Mouse (Mus musculus) A20 (cell line): ENCODE measurements at regions not wholly inside any gene's neighbourhood (a gene's known extent, or its start where the extent isn't known, plus 50 kb on each side); places are given as distances from the start of the nearest gene placed in this dataset.
"Not testable (repeated sequence)": the region's sequence is repeated elsewhere in the genome, so short reads cannot be mapped to it uniquely, and the experiment has no call there.

Experiments
- DNase-seq: peaks from one replicate; pipeline ENCODE4 v3.0.0-alpha.2; 2011; ENCODE audit warnings: low read depth, low spot score

GRCm38 (mm10) chr1:64463715-64464290 is 68.6 kb upstream of the Creb1 start:
- no peak for DNase-seq

DNA sequence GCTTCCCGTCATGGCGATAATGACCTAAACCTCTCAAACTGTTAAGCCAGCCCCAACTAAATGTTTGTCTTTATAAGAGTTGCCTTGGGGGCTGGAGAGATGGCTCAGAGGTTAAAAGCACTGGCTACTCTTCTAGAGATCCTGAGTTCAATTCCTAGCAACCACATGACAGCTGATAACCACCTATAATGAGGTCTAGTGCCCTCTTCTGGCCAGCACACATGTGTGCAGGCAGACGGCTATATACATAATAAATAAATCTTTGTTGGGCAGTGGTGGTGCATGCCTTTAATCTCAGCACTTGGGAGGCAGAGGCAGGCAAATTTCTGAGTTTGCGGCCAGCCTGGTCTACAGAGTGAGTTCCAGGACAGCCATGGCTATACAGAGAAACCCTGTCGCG is 70.8 kb upstream of the Creb1 start:
- DNase-seq, result peak; percentile 36

- DNase-seq, result no peak
These were observed 74.6 kb upstream of the Creb1 start for GRCm38 (mm10) chr1:64457872-64458271.

- no peak for DNase-seq
These were observed 83.3 kb upstream of the Creb1 start for GRCm38 (mm10) chr1:64449141-64449540.

- peak; percentile 58 for DNase-seq
These were observed 84.4 kb upstream of the Creb1 start for GRCm38 (mm10) chr1:64448090-64448489.

- no peak for DNase-seq
These were observed 86.0 kb upstream of the Creb1 start for GRCm38 (mm10) chr1:64446492-64446891.

DNA sequence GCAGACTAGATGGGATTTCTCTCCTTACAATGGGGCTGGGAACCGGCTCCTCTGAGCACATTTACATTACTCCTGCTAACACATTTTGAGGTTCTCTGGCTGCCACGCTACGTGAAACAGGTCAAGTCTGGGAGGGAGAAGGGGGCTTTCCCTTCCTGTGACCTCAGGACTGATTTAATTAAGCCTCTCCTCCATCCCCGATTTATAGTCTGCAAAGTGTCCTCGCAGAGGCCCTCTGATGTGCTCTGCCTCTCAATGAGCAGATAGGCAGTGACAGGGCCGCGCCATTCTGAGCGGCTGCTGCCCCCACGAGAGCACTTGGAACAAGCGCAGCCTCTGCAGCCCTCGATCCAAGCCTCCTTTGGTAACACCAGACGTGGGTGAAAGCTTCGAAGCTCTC is 86.5 kb upstream of the Creb1 start:
- peak; percentile 16 for DNase-seq

DNA sequence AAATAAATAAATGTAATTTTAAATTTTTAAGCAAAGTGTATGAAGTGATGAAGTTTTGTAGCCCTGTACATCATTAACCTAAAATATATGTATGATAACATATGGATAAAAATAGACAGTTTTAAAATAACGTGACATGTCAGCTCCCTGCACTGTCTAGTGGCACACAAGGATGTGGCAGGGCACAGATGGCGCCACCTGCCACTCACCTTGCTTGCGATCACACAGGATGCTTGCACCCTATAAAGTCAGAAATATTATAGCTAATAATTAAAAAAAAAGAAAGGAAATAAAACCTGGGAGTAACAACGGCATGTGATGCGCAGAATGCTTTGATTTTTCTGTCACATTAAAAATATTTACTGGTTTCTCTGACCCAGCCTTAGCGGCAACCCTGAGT is 89.0 kb upstream of the Creb1 start:
- no peak for DNase-seq

- no peak for DNase-seq
These were observed 90.1 kb upstream of the Creb1 start for GRCm38 (mm10) chr1:64442179-64442874.

DNA sequence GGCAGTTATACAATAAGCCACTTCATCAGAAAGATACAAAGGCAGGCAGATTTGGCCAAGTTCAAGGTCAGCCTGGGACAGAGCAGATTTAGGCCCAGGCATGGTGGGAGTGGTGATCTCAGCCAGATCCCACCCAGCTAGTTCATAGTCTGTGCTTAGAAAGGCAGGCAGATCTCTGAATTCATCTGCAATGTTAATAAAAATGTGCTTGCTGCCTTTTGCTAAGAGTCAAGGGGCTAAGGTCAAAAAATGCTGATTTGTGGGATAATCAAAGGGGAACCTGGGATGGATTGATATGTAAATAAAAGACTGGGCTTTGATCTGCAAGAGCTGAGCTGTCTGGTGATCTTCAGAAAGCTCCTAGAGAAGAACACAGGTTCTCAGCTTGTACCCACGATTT is 109.2 kb upstream of the Creb1 start:
- DNase-seq, result no peak

DNA sequence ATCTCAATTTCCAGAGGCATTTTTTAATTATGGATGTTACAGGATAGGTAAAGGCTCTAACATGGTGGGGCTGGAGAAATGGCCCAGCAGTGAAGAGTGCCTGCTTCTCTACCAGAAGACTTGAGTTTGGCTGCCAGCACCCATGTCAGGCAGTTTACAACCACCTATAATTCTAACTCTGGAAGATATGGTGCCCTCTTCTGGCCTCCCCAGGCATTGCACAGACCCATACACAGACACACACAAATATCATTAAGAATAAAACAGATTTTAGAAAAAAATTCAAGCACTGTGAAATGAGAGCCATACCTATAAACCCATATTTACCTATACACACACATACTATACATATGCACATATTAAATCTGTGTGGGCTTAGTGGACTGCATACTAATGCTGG is 113.9 kb upstream of the Creb1 start:
- DNase-seq, result peak; percentile 30

DNA sequence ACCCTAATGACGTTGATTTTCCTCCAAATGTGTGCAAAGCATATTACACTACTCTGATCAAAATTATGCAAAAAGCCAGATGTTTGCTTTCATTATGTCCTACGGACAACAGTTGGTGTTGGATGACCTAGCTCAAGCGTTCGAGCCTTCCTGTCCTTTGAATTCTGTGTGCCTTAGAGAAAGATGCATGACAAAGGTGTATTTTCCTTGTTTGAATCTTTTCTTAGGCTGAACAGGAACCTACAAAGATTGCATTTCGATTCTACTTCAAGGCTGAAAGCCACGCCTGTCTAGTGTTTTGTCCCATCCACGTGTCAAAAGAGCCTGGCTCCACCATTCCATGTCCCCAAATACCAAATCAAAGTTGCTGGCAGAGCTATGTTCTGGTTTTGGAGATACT is 116.5 kb upstream of the Creb1 start:
- no peak for DNase-seq

GRCm38 (mm10) chr1:64413181-64413560 is 119.3 kb upstream of the Creb1 start:
- no peak for DNase-seq

GRCm38 (mm10) chr1:64412481-64413180 is 119.8 kb upstream of the Creb1 start:
- DNase-seq, result no peak

GRCm38 (mm10) chr1:64411851-64412480 is 120.5 kb upstream of the Creb1 start:
- no peak for DNase-seq

- DNase-seq, result no peak
These were observed 123.5 kb upstream of the Creb1 start for GRCm38 (mm10) chr1:64408807-64409582.

DNA sequence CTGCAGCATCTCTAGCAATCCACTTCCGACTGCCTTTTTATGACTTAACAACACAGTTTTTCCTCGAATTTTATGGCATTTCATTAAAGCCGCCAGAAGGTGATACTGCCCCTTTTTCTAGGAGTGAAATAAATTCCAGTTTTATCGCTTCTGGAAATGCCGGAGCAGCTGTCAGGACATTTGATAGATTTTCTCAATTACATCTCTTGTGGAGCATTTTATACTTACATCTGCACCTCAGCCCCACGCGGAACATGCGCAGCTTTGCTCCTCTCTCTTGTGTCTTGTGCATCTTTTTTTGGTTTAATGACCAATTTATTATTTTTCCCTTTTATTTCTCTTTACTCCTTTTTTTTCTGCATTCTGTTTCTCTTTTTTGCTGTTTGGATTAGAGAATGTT is 140.9 kb upstream of the Creb1 start:
- DNase-seq, result no peak

DNA sequence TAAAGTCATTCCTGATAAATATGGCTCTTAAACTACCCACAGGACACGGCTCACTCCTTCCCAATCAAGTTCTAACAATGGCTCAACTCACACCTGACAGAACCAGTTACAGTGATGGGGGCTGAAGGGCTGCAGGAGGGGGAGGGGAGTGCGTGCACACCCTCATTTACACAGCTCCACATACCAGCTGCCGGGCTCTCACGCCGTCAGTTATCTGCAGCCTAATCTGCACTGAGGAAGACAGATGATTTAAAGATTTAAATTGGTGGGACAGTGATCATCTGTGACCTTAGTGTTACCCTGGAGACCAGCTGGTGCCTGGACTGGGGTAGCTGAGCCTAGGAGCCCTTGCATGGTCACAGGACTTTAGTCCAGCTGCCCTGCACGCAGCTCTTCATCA is 151.2 kb upstream of the Creb1 start:
- no peak for DNase-seq

DNA sequence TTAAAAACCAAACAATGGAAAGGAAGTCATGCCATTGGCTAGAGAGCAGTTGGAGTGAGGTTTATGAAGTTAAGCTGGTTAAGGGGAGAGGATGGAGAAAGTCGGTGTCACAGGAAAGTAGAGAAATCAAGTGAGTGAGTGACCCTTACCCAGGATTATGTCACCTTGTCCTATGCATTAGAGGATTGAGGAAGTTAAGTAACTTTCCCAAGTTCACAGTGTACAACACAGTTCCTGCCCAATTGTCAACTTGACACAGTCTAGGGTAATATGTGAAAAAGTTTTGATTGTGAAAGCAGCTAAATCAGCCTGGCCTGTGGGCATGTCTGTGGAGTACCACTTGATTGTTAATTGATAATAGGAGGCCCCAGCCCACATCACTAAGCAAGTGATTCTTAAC is 156.0 kb upstream of the Creb1 start:
- not testable (repeated sequence) for DNase-seq

DNA sequence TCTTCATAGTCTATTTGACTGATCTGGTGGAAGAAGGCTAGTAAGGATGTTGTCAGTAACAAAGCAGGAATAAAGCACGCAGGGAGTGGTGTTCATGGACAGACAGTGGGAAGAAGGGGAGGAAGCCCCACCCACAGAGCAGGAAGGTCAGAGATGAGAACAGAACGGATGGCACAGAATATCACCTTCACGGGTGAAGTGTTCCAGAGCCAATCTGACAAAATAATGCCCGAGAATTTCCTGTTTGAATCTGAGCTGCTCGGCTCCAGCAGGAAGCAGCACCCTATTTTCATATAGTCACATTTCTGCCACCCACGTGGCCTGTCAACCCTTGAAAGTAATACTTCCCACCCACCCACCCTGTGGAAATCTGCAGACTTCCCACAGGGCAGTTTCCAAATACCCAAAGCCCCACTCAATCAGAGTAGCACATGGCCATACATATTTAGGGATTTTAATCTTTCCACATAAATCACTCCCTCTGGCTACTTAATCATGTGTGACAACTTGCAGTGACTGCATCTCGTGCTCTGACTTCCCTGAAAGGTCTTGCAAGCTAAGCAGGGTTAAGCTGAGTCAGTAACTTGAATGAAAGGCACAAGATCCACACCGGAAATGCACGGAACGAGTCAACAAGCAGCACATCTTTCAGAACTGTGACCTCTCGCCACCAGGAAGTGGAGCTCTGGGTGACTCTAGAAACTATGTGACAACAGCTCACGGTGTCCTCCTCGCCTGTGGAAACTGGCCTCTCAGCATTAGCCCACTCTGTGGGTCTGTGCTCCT is 158.0 kb upstream of the Creb1 start:
- no peak for DNase-seq

- DNase-seq, result no peak
These were observed 168.3 kb upstream of the Creb1 start for GRCm38 (mm10) chr1:64364095-64364494.
